Mouse (Mus musculus): ENCODE data around the gene Slc16a1. TPM values are rescaled to one million over a fixed set of nuclear protein-coding genes. Genes with fewer than 3 reads are reported as not detected.

Gene Slc16a1
- total and polyA plus RNA-seq, 2 experiments: 30.8 to 34.2 TPM

- Histone ChIP-seq H3K79me2 (ENCODE audit: control insufficient read depth, insufficient read depth, low read length) (no peaks in the 10 kb centered on the region), H3K36me3 (ENCODE audit: control insufficient read depth, insufficient read depth, low read length) (no peaks in the 10 kb centered on the region), H3K9ac (ENCODE audit: low read depth, low read length) (no peak overlapping the region), H3K4me3 (ENCODE audit: insufficient read depth, low read depth, low read length) (no peak overlapping the region), H3K27ac (replicated peaks; ENCODE audit: insufficient read depth, low read depth, low read length) (no peak overlapping the region; the same call in 1 of the 2 replicates), H3K4me1 (ENCODE audit: control insufficient read depth, insufficient read depth, low read length) (peaks cover 32% of the 10 kb centered on the region), H3K27me3 (ENCODE audit: control insufficient read depth, insufficient read depth, low read length) (no peaks in the 10 kb centered on the region)
- DNase-seq (ENCODE audit: extremely low read depth, low read depth, low spot score): peak; percentile 98
- TF ChIP-seq CTCF (IDR thresholded peaks at IDR 0.05; ENCODE audit: low read depth, low read length): no peak
- 25% methylated on average over 4 of the region's 4 CpGs for WGBS
These were observed 36.8 kb upstream of the Slc16a1 start for GRCm38 (mm10) chr3:104601680-104602079.

- H3K79me2 ChIP-seq (ENCODE audit: control insufficient read depth, insufficient read depth, low read length): no peaks in the 10 kb centered on the region
- H3K27me3 ChIP-seq (ENCODE audit: control insufficient read depth, insufficient read depth, low read length): no peaks in the 10 kb centered on the region
- H3K4me3 ChIP-seq (ENCODE audit: insufficient read depth, low read depth, low read length): no peak overlapping the region
- TF ChIP-seq CTCF (IDR thresholded peaks at IDR 0.05; ENCODE audit: low read depth, low read length): no peak
- TF ChIP-seq POLR2A (IDR thresholded peaks at IDR 0.05; ENCODE audit: extremely low read depth, insufficient read depth, low read length): no peak
- no peak for DNase-seq (ENCODE audit: extremely low read depth, low read depth, low spot score)
- peaks cover 2% of the 10 kb centered on the region for H3K4me1 ChIP-seq (ENCODE audit: control insufficient read depth, insufficient read depth, low read length)
- WGBS: 92% methylated on average over 8 of the region's 8 CpGs
- H3K36me3 ChIP-seq (ENCODE audit: control insufficient read depth, insufficient read depth, low read length): no peaks in the 10 kb centered on the region
- no peak overlapping the region for H3K9ac ChIP-seq (ENCODE audit: low read depth, low read length)
- H3K27ac ChIP-seq (replicated peaks; ENCODE audit: insufficient read depth, low read depth, low read length): no peak overlapping the region
These were observed 28.6 kb upstream of the Slc16a1 start for GRCm38 (mm10) chr3:104609690-104610380.

- WGBS: 57% methylated on average over 6 of the region's 6 CpGs
- Histone ChIP-seq H3K4me1 (ENCODE audit: control insufficient read depth, insufficient read depth, low read length) (peaks cover 2% of the 10 kb centered on the region), H3K79me2 (ENCODE audit: control insufficient read depth, insufficient read depth, low read length) (no peaks in the 10 kb centered on the region), H3K9ac (ENCODE audit: low read depth, low read length) (no peak overlapping the region), H3K4me3 (ENCODE audit: insufficient read depth, low read depth, low read length) (no peak overlapping the region), H3K27me3 (ENCODE audit: control insufficient read depth, insufficient read depth, low read length) (no peaks in the 10 kb centered on the region), H3K36me3 (ENCODE audit: control insufficient read depth, insufficient read depth, low read length) (no peaks in the 10 kb centered on the region), H3K27ac (replicated peaks; ENCODE audit: insufficient read depth, low read depth, low read length) (no peak overlapping the region)
- TF ChIP-seq POLR2A (IDR thresholded peaks at IDR 0.05; ENCODE audit: extremely low read depth, insufficient read depth, low read length): no peak
- no peak for TF ChIP-seq CTCF (IDR thresholded peaks at IDR 0.05; ENCODE audit: low read depth, low read length)
- DNase-seq (ENCODE audit: extremely low read depth, low read depth, low spot score): no peak
These were observed 27.8 kb upstream of the Slc16a1 start for GRCm38 (mm10) chr3:104610453-104611230.

- H3K36me3 ChIP-seq (ENCODE audit: control insufficient read depth, insufficient read depth, low read length): no peaks in the 10 kb centered on the region
- no peaks in the 10 kb centered on the region for H3K79me2 ChIP-seq (ENCODE audit: control insufficient read depth, insufficient read depth, low read length)
- H3K9ac ChIP-seq (ENCODE audit: low read depth, low read length): no peak overlapping the region
- H3K4me1 ChIP-seq (ENCODE audit: control insufficient read depth, insufficient read depth, low read length): peaks cover 2% of the 10 kb centered on the region
- TF ChIP-seq POLR2A (IDR thresholded peaks at IDR 0.05; ENCODE audit: extremely low read depth, insufficient read depth, low read length) (no peak), CTCF (IDR thresholded peaks at IDR 0.05; ENCODE audit: low read depth, low read length) (no peak)
- no peaks in the 10 kb centered on the region for H3K27me3 ChIP-seq (ENCODE audit: control insufficient read depth, insufficient read depth, low read length)
- no peak overlapping the region for H3K4me3 ChIP-seq (ENCODE audit: insufficient read depth, low read depth, low read length)
- H3K27ac ChIP-seq (replicated peaks; ENCODE audit: insufficient read depth, low read depth, low read length): 0 out of 2 replicates have a peak overlapping the region, but pooled peaks have one; percentile 49
- WGBS: 26% methylated on average over 3 of the region's 3 CpGs
- DNase-seq (ENCODE audit: extremely low read depth, low read depth, low spot score): peak; percentile 89
These were observed 26.5 kb upstream of the Slc16a1 start for GRCm38 (mm10) chr3:104611951-104612350.

- WGBS: 90% methylated on average over 5 of the region's 5 CpGs
- TF ChIP-seq CTCF (IDR thresholded peaks at IDR 0.05; ENCODE audit: low read depth, low read length) (no peak), POLR2A (IDR thresholded peaks at IDR 0.05; ENCODE audit: extremely low read depth, insufficient read depth, low read length) (no peak)
- no peak for DNase-seq (ENCODE audit: extremely low read depth, low read depth, low spot score)
- no peak overlapping the region for H3K4me3 ChIP-seq (ENCODE audit: insufficient read depth, low read depth, low read length)
- no peaks in the 10 kb centered on the region for H3K79me2 ChIP-seq (ENCODE audit: control insufficient read depth, insufficient read depth, low read length)
- no peak overlapping the region for H3K9ac ChIP-seq (ENCODE audit: low read depth, low read length)
- H3K4me1 ChIP-seq (ENCODE audit: control insufficient read depth, insufficient read depth, low read length): peaks cover 2% of the 10 kb centered on the region
- no peaks in the 10 kb centered on the region for H3K36me3 ChIP-seq (ENCODE audit: control insufficient read depth, insufficient read depth, low read length)
- no peak overlapping the region for H3K27ac ChIP-seq (replicated peaks; ENCODE audit: insufficient read depth, low read depth, low read length)
- no peaks in the 10 kb centered on the region for H3K27me3 ChIP-seq (ENCODE audit: control insufficient read depth, insufficient read depth, low read length)
These were observed 25.4 kb upstream of the Slc16a1 start for GRCm38 (mm10) chr3:104613102-104613501.

- TF ChIP-seq CTCF (IDR thresholded peaks at IDR 0.05; ENCODE audit: low read depth, low read length) (no peak), POLR2A (IDR thresholded peaks at IDR 0.05; ENCODE audit: extremely low read depth, insufficient read depth, low read length) (no peak)
- H3K79me2 ChIP-seq (ENCODE audit: control insufficient read depth, insufficient read depth, low read length): no peaks in the 10 kb centered on the region
- H3K9ac ChIP-seq (ENCODE audit: low read depth, low read length): no peak overlapping the region
- H3K27ac ChIP-seq (replicated peaks; ENCODE audit: insufficient read depth, low read depth, low read length): no peak overlapping the region
- H3K4me1 ChIP-seq (ENCODE audit: control insufficient read depth, insufficient read depth, low read length): peaks cover 2% of the 10 kb centered on the region
- peak; percentile 31 for DNase-seq (ENCODE audit: extremely low read depth, low read depth, low spot score)
- WGBS: 63% methylated on average over 1 of the region's 1 CpGs
- H3K4me3 ChIP-seq (ENCODE audit: insufficient read depth, low read depth, low read length): no peak overlapping the region
- no peaks in the 10 kb centered on the region for H3K36me3 ChIP-seq (ENCODE audit: control insufficient read depth, insufficient read depth, low read length)
- no peaks in the 10 kb centered on the region for H3K27me3 ChIP-seq (ENCODE audit: control insufficient read depth, insufficient read depth, low read length)
These were observed 24.4 kb upstream of the Slc16a1 start for GRCm38 (mm10) chr3:104614081-104614480.
